Mouse (Mus musculus) stomach, postnatal 0 days (tissue): ENCODE data around the gene Sh2d1b2. TPM values are rescaled to one million over a fixed set of nuclear protein-coding genes. Genes with fewer than 3 reads are reported as not detected.
A peak's percentile ranks its signal among the peaks of the same experiment; 100 is the strongest.
"Not testable (repeated sequence)": the region's sequence is repeated elsewhere in the genome, so short reads cannot be mapped to it uniquely, and the experiment has no call there.

ENCODE experiments used
- ATAC-seq: fragments of 200-750 bp; cut with Nextera tagmentation; 2 replicates; pipeline ENCODE4 v1.8.0; 2017; ENCODE audit not compliant: low FRiP score, low TSS enrichment
- DNase-seq: peaks from one replicate; pipeline ENCODE4 v3.0.0-alpha.2; 2016; ENCODE audit warnings: low spot score
- H3K27ac ChIP-seq: fragments of 300-500 bp; sonication (generic); replicated peaks from 2 replicates; pipeline ENCODE4 v1.5.1; 2014; ENCODE audit warnings: mild to moderate bottlenecking, control low read depth
- H3K27me3 ChIP-seq: fragments of 300-500 bp; sonication (generic); 2 replicates; pipeline ENCODE4 v1.6.1; 2014; ENCODE audit warnings: low read length; ENCODE audit not compliant: control insufficient read depth, insufficient read depth
- H3K36me3 ChIP-seq: fragments of 300-500 bp; sonication (generic); 2 replicates; pipeline ENCODE4 v1.6.1; 2014; ENCODE audit warnings: low read length, mixed read lengths; ENCODE audit not compliant: control insufficient read depth, insufficient read depth
- H3K4me1 ChIP-seq: fragments of 300-500 bp; sonication (generic); replicated peaks from 2 replicates; pipeline ENCODE4 v1.6.1; 2014; ENCODE audit warnings: antibody characterized with exemption; ENCODE audit not compliant: control insufficient read depth, insufficient read depth
- H3K4me2 ChIP-seq: fragments of 300-500 bp; sonication (generic); replicated peaks from 2 replicates; pipeline ENCODE4 v1.6.1; 2014; ENCODE audit warnings: low read depth, mild to moderate bottlenecking, control low read depth, moderate library complexity
- H3K4me3 ChIP-seq: fragments of 300-500 bp; sonication (generic); 2 replicates; pipeline ENCODE4 v1.5.1; 2014; ENCODE audit warnings: low read depth, low read length, control low read depth
- H3K9ac ChIP-seq: fragments of 300-500 bp; sonication (generic); 2 replicates; pipeline ENCODE4 v1.6.1; 2014; ENCODE audit warnings: mild to moderate bottlenecking, low read length, control low read depth, mixed read lengths
- H3K9me3 ChIP-seq: fragments of 300-500 bp; sonication (generic); 2 replicates; pipeline ENCODE4 v1.6.1; 2016; ENCODE audit warnings: low read length; ENCODE audit not compliant: control insufficient read depth
- CTCF ChIP-seq: IDR thresholded peaks from 2 replicates; pipeline ENCODE4 v1.5.1; 2016; ENCODE audit warnings: antibody characterized with exemption, low read depth, mild to moderate bottlenecking, moderate library complexity
- EP300 ChIP-seq: optimal IDR thresholded peaks from 2 replicates; pipeline ENCODE3; 2016; ENCODE audit warnings: antibody characterized with exemption
- WGBS: fragments of 180-500 bp; shearing (Covaris S2); extraction: QIAGEN DNeasy Blood & Tissue Kit; methylation state at CpG from one replicate; pipeline ENCODE4 v1.1.7; 2014; 5-methylcytosine and 5-hydroxymethylcytosine counted together
- polyA plus RNA-seq: library from polyadenylated mRNA; unstranded; fragments of >200 nt; fragmentation: Nextera tagmentation; extraction: Ambion mirVana; gene quantifications from 2 replicates; pipeline ENCODE4 v1.2.1, GENCODE M21; 2015

The Sh2d1b2 gene
- polyA plus RNA-seq, result not detected in 2 replicates

DNA sequence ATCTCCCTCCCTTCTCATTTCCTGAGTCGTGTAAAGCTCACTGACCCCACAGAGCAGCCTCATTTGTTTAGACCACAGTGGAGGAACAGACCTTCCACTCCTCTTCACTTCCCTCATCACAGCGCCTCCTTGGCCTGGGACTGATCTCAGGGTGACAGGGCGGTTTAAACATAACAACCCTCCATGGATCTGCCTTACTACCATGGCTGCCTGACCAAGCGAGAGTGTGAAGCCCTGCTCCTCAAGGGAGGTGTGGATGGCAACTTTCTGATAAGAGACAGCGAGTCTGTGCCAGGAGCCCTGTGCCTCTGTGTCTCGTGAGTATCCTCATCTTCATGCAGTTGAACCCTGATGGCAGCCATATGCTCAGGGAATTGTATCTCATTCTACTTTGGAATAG, at the start of gene Sh2d1b2:
Sh2d1b2 (plus strand) TSS at position 62 of the 400 bp plus-strand sequence.
- H3K36me3 ChIP-seq, H3K4me3 ChIP-seq, H3K27me3 ChIP-seq, ATAC-seq, H3K9me3 ChIP-seq, H3K4me2 ChIP-seq, H3K27ac ChIP-seq, H3K4me1 ChIP-seq, DNase-seq, H3K9ac ChIP-seq: not testable (repeated sequence)
- 62% methylated on average over 5 of the region's 6 CpGs for WGBS

DNA sequence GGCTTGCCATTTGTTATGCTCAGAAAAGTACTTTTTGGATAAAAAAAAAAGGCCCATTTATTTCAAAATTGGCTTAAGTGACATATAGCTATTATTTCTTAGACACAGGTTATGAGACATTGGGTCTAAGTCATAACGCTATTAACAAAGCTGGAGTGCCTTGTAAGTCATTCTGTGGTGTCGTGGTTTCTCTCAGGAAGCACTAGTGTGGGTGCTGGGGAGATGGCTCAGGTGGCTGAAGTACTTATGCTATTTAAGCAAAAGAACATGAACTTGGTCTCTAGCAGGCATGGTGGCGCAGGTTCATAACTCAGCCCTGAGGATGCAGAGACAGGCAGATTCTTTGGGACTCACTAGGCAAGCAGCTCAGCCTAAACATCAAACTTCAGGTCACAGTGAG, 47.4 kb upstream of the Sh2d1b2 start:
- H3K4me3 ChIP-seq, result no peak overlapping the region
- no peaks in the 10 kb centered on the region for H3K27me3 ChIP-seq
- no peak overlapping the region for H3K4me2 ChIP-seq
- H3K27ac ChIP-seq, result no peak overlapping the region
- 78% methylated on average over 3 of the region's 3 CpGs for WGBS
- DNase-seq (no peak), ATAC-seq (no peak)
- no peaks in the 10 kb centered on the region for H3K9me3 ChIP-seq
- H3K4me1 ChIP-seq, result no peaks in the 10 kb centered on the region
- no peak overlapping the region for H3K9ac ChIP-seq
- H3K36me3 ChIP-seq, result no peaks in the 10 kb centered on the region
- TF ChIP-seq EP300 (no peak), CTCF (no peak)

DNA sequence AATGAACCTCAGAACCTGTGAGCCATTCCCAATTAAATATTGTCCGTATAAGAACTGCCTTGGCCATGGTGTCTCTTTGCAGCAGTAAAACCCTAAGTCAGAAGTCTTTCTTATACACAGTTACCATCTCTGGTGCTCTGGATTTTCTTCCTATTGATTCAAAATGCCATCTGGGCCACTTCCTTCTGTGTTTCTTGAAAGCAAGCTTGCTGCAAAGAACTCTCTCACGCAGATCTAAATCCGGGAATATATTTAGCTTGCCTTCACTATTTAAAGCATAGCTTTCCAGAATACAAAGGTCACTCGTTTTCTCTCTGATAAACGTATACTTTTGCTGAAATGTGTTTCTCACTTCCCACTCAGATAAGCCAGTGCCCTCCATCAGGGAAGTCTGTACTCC, 46.0 kb upstream of the Sh2d1b2 start:
- WGBS, result 72% methylated on average over 5 of the region's 5 CpGs
- H3K9me3 ChIP-seq, result no peaks in the 10 kb centered on the region
- ATAC-seq, result no peak
- TF ChIP-seq CTCF (no peak), EP300 (no peak)
- no peaks in the 10 kb centered on the region for H3K4me1 ChIP-seq
- no peak overlapping the region for H3K27ac ChIP-seq
- no peak overlapping the region for H3K9ac ChIP-seq
- no peaks in the 10 kb centered on the region for H3K27me3 ChIP-seq
- H3K36me3 ChIP-seq, result no peaks in the 10 kb centered on the region
- no peak for DNase-seq
- H3K4me3 ChIP-seq, result no peak overlapping the region
- H3K4me2 ChIP-seq, result no peak overlapping the region

DNA sequence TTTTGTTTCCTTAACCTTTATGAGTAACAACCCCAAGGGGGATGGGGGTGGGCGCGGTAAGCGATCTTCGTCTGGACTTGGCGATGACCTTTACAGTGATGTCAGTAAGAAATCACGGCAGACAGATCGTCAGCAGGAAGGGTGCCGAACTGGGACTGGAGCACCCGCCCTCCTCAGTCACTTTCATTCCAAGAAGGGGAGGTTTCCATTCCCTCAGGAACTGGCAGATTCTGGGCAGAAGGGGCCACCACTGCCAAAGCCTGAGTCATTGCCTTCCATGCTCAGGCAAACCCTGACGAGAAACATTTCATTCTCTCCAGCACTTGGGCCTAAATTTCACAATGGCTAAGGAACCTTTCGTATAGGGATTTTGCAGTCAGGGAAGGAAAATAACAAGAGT, 43.9 kb upstream of the Sh2d1b2 start:
- no peaks in the 10 kb centered on the region; the same call in 1 of the 2 replicates for H3K36me3 ChIP-seq
- H3K27ac ChIP-seq, result no peak overlapping the region
- H3K4me3 ChIP-seq, result no peak overlapping the region
- no peaks in the 10 kb centered on the region for H3K27me3 ChIP-seq
- H3K4me2 ChIP-seq, result no peak overlapping the region
- no peak for TF ChIP-seq CTCF
- TF ChIP-seq EP300, result no peak
- WGBS, result 56% methylated on average over 11 of the region's 11 CpGs
- no peaks in the 10 kb centered on the region for H3K4me1 ChIP-seq
- H3K9me3 ChIP-seq, result no peaks in the 10 kb centered on the region
- no peak overlapping the region for H3K9ac ChIP-seq
- ATAC-seq (peak; percentile 87), DNase-seq (peak; percentile 54)

DNA sequence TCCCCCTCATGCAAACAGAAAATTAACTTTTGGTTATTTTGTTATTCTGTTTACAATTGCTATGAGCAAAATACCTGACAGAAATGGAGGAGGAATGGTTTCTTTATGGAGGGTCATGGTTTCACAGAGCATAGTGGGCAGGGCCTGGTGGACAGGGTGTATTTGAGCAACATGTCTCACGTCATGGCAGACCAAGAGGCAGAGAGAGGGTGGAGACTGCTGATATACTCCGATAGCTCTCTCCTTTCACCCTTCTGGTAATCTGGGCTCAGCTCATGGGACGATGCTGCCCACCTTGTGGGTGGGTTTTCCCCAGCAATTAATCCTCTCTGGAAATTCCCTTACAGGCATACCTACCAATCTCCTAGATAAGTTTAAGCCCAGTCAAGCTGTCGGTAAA, 42.3 kb upstream of the Sh2d1b2 start:
- Histone ChIP-seq H3K27me3 (no peaks in the 10 kb centered on the region), H3K27ac (no peak overlapping the region), H3K4me2 (no peak overlapping the region), H3K36me3 (peaks cover 11% of the 10 kb centered on the region), H3K9ac (no peak overlapping the region), H3K9me3 (no peaks in the 10 kb centered on the region), H3K4me3 (no peak overlapping the region), H3K4me1 (no peaks in the 10 kb centered on the region)
- peak; percentile 23 for DNase-seq
- WGBS, result 65% methylated on average over 4 of the region's 4 CpGs
- TF ChIP-seq CTCF (no peak), EP300 (no peak)
- peak; percentile 70; the same call in 1 of the 2 replicates for ATAC-seq

DNA sequence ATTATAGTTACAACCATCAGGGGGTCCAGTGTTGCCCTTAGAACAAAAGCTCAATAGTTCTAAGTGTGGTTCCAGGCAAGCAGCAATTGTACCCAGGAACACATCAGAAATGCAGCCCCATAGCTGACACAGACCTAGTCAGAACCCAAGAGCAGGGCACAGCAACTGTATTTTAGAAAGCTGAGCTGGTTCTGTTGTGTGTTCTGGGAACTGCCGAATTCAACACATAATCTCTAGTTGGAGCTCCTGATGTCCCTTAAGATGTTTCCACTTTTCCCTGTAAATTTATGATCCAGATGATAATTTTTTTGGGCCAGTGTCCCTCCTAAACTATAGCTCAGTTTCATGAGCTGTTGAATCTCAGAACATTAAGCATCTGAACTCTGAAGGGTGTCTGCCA, 40.6 kb upstream of the Sh2d1b2 start:
- Histone ChIP-seq H3K4me1 (no peaks in the 10 kb centered on the region), H3K36me3 (peaks cover 14% of the 10 kb centered on the region), H3K4me3 (no peak overlapping the region), H3K27ac (no peak overlapping the region), H3K9me3 (no peaks in the 10 kb centered on the region), H3K27me3 (no peaks in the 10 kb centered on the region), H3K4me2 (no peak overlapping the region), H3K9ac (no peak overlapping the region)
- ATAC-seq, result no peak
- no peak for DNase-seq
- no peak for TF ChIP-seq CTCF
- no peak for TF ChIP-seq EP300
- WGBS, result 96% methylated on average over 1 of the region's 1 CpGs
